Mouse (Mus musculus) midbrain, embryonic 14.5 days (tissue): Measurements from ENCODE around the gene Pbx3. TPM values are rescaled to one million over a fixed set of nuclear protein-coding genes. Genes with fewer than 3 reads are reported as not detected.

Experiments used
- ATAC-seq: fragments of 200-750 bp; cut with Nextera tagmentation; 2 replicates; pipeline ENCODE4 v1.8.0; 2017; ENCODE audit warnings: moderate number of reproducible peaks, moderate library complexity; ENCODE audit not compliant: low FRiP score, low TSS enrichment
- DNase-seq: peaks from one replicate; pipeline ENCODE4 v3.0.0-alpha.2; 2015
- H3K27ac ChIP-seq: fragments of 300-500 bp; sonication (generic); replicated peaks from 2 replicates; pipeline ENCODE4 v1.5.1; 2014; ENCODE audit warnings: mild to moderate bottlenecking, low read depth, low read length, moderate library complexity
- H3K27me3 ChIP-seq: fragments of 300-500 bp; sonication (generic); 2 replicates; pipeline ENCODE4 v1.6.1; 2014; ENCODE audit warnings: low read length, control low read depth, mixed read lengths; ENCODE audit not compliant: control insufficient read depth, insufficient read depth
- H3K36me3 ChIP-seq: fragments of 300-500 bp; sonication (generic); 2 replicates; pipeline ENCODE4 v1.6.1; 2014; ENCODE audit warnings: low read length, control low read depth; ENCODE audit not compliant: control insufficient read depth, insufficient read depth
- H3K4me1 ChIP-seq: fragments of 300-500 bp; sonication (generic); 2 replicates; pipeline ENCODE4 v1.6.1; 2014; ENCODE audit warnings: mild to moderate bottlenecking, antibody characterized with exemption, low read length, control low read depth; ENCODE audit not compliant: control insufficient read depth, insufficient read depth
- H3K4me2 ChIP-seq: fragments of 300-500 bp; sonication (generic); 2 replicates; pipeline ENCODE4 v1.6.1; 2014; ENCODE audit warnings: mild to moderate bottlenecking, low read length, moderate library complexity
- H3K4me3 ChIP-seq: fragments of 300-500 bp; sonication (generic); replicated peaks from 2 replicates; pipeline ENCODE4 v1.5.1; 2014; ENCODE audit warnings: low read depth, low read length
- H3K9ac ChIP-seq: fragments of 300-500 bp; sonication (generic); replicated peaks from 2 replicates; pipeline ENCODE4 v1.6.1; 2014; ENCODE audit warnings: mild to moderate bottlenecking, low read length, moderate library complexity
- H3K9me3 ChIP-seq: fragments of 300-500 bp; sonication (generic); 2 replicates; pipeline ENCODE4 v1.6.1; 2016; ENCODE audit warnings: low read length, control low read depth, mixed read lengths; ENCODE audit not compliant: control insufficient read depth
- WGBS: fragments of 180-500 bp; shearing (Covaris S2); extraction: QIAGEN DNeasy Blood & Tissue Kit; methylation state at CpG from one replicate; pipeline ENCODE4 v1.1.7; 2014; 5-methylcytosine and 5-hydroxymethylcytosine counted together
- polyA plus RNA-seq: library from polyadenylated mRNA; unstranded; fragments of >200 nt; fragmentation: Nextera tagmentation; extraction: Ambion mirVana; gene quantifications from 2 replicates; pipeline ENCODE4 v1.2.1, GENCODE M21; 2014

Gene Pbx3
- polyA plus RNA-seq, 1 experiment from 2014 or later, result 150 TPM

DNA sequence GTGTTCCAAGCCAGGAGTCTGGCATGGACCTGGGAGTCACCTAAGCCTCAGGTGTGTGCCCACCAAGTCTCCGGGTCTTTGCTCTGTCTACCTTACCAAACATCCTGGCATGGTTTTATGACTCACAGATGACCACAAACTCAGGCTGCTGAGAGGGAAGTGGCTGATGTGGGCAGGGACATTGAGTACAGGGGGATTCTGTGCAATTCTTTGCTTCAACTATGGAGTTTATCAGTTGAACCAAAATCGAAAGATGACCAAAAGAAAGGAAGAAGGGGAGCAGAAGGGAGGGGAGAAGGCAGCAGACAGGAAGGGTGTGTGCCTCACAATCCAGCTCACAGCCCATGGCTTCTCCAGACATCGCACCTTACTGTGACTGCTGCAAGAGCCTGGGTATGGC, 210.5 kb downstream of the Pbx3 start:
- no peak overlapping the region for H3K27ac ChIP-seq
- DNase-seq (no peak), ATAC-seq (no peak)
- no peaks in the 10 kb centered on the region for H3K4me1 ChIP-seq
- H3K4me2 ChIP-seq, result no peak overlapping the region
- H3K27me3 ChIP-seq, result no peaks in the 10 kb centered on the region
- 93% methylated on average over 3 of the region's 3 CpGs for WGBS
- no peaks in the 10 kb centered on the region for H3K9me3 ChIP-seq
- H3K4me3 ChIP-seq, result no peak overlapping the region
- H3K9ac ChIP-seq, result no peak overlapping the region
- no peaks in the 10 kb centered on the region for H3K36me3 ChIP-seq

DNA sequence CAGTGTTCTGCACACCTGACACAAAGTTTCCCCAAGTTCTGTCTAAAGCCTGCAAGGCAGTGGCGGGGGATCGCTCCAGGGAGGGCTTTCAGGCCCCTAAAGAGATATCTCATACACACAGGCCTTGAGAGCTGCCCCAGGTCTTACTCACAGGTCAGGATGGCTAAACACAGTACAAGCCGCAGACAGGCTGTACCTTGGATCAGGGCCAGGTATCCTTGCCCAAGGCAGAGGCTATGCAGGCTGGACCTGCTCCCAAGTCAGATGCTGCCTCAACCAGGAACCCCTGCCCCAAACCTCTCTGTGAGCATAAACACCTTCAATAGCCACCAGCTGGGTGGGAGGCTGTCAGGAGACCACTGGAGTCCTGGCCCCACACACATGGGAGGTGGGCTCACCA, 215.2 kb downstream of the Pbx3 start:
- H3K27ac ChIP-seq, result no peak overlapping the region
- no peaks in the 10 kb centered on the region for H3K9me3 ChIP-seq
- H3K36me3 ChIP-seq, result no peaks in the 10 kb centered on the region
- no peak overlapping the region for H3K9ac ChIP-seq
- DNase-seq (no peak), ATAC-seq (no peak)
- WGBS, result 92% methylated on average over 3 of the region's 3 CpGs
- H3K4me2 ChIP-seq, result no peak overlapping the region
- H3K4me1 ChIP-seq, result 0 out of 2 replicates have a peak, but pooled peaks cover 4% of the 10 kb centered on the region
- no peak overlapping the region for H3K4me3 ChIP-seq
- H3K27me3 ChIP-seq, result no peaks in the 10 kb centered on the region

DNA sequence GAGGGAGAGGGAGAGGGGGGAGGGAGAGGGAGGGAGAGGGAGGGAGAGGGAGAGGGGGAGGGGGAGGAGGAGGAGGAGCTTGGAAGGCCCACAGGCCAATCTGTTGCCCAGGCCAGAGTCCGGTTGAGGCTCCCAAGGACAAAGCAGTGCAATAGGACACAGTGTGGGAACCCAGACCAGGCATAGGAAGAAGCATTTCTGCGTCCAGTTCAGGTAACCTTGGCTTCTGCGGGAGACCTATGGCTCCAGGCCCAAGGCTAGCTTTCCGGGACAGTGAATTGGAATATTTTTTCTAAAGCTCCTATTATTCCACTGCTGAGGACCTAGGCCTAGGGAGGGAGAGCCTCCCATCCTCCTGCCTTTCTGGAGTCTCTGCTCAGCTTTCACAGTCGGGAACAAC, 218.1 kb downstream of the Pbx3 start:
- H3K4me2 ChIP-seq, result no peak overlapping the region
- 0 out of 2 replicates have a peak, but pooled peaks cover 4% of the 10 kb centered on the region for H3K4me1 ChIP-seq
- H3K36me3 ChIP-seq, result no peaks in the 10 kb centered on the region
- H3K27ac ChIP-seq, result no peak overlapping the region
- no peaks in the 10 kb centered on the region for H3K27me3 ChIP-seq
- H3K4me3 ChIP-seq, result no peak overlapping the region
- no peaks in the 10 kb centered on the region for H3K9me3 ChIP-seq
- no peak overlapping the region for H3K9ac ChIP-seq
- DNase-seq (no peak), ATAC-seq (no peak)
- WGBS, result 68% methylated on average over 5 of the region's 5 CpGs

DNA sequence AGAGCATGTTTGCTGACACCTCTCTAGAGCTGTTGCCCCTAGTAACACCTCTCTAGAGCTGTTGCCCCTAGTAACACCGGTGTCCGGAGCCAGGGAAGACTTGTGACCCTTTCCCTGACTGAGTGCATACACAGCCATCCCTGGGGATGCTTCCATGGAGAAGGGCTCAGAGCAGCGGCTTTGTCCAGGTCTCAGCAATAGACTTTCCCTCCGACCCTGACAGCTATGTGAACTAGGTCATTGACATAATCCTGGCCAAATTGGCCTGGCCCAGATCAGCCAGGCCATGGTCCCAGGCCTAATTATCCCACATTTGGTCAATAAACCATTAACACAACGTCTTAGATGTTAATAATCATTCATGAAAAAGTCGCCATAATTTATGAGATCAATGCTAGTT, 219.6 kb downstream of the Pbx3 start:
- H3K9me3 ChIP-seq, result no peaks in the 10 kb centered on the region
- no peak overlapping the region for H3K4me3 ChIP-seq
- no peaks in the 10 kb centered on the region for H3K36me3 ChIP-seq
- WGBS, result 67% methylated on average over 6 of the region's 6 CpGs
- no peaks in the 10 kb centered on the region for H3K27me3 ChIP-seq
- no peak overlapping the region for H3K4me2 ChIP-seq
- H3K4me1 ChIP-seq, result 0 out of 2 replicates have a peak, but pooled peaks cover 4% of the 10 kb centered on the region
- DNase-seq (no peak), ATAC-seq (no peak)
- no peak overlapping the region for H3K9ac ChIP-seq
- H3K27ac ChIP-seq, result no peak overlapping the region

DNA sequence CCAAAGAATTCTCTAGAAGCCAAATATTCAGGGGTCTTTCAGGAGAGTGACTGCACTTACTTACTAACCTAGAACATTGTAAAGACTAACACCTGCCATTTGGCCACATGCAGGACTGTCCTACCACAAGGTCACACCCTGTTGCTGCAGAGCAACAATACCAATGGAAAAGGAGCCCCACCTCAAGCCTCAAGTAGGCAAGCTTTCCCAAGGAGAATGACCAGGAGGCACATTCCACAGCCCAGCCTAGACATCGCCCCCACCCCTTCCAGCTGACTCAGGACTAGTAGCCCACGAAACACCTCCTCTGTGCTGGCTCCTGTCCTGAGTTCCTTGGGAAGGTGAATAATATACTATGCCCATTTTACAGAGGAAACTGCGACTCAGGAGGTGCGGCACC, 222.4 kb downstream of the Pbx3 start:
- Histone ChIP-seq H3K4me2 (no peak overlapping the region), H3K36me3 (no peaks in the 10 kb centered on the region), H3K27ac (no peak overlapping the region), H3K4me3 (no peak overlapping the region), H3K9me3 (no peaks in the 10 kb centered on the region), H3K4me1 (0 out of 2 replicates have a peak, but pooled peaks cover 10% of the 10 kb centered on the region), H3K27me3 (no peaks in the 10 kb centered on the region), H3K9ac (no peak overlapping the region)
- ATAC-seq (no peak), DNase-seq (no peak)
- 91% methylated on average over 4 of the region's 4 CpGs for WGBS

DNA sequence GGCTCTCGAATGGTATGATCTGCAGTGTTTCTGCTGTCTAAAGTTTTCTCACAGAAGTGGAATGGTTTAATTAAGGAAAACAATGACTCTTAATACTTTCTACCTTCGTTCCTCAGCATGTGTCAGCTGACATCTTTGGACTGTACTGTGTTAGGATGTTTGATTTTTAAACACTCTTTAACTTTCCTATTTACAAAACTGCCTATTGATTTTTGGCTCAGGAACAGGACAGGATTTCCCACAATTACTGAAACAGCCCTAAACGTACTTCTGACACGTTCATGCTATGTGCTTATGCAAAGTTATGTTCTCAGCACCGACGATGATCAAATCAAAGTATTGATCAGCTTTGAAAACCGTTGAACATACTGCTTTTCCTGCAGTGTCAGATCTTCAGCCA, 224.7 kb downstream of the Pbx3 start:
- DNase-seq (no peak), ATAC-seq (no peak)
- Histone ChIP-seq H3K27ac (no peak overlapping the region), H3K9ac (no peak overlapping the region), H3K36me3 (no peaks in the 10 kb centered on the region), H3K4me1 (0 out of 2 replicates have a peak, but pooled peaks cover 9% of the 10 kb centered on the region), H3K27me3 (no peaks in the 10 kb centered on the region), H3K9me3 (no peaks in the 10 kb centered on the region), H3K4me3 (no peak overlapping the region), H3K4me2 (no peak overlapping the region)
- WGBS, result 82% methylated on average over 7 of the region's 7 CpGs

DNA sequence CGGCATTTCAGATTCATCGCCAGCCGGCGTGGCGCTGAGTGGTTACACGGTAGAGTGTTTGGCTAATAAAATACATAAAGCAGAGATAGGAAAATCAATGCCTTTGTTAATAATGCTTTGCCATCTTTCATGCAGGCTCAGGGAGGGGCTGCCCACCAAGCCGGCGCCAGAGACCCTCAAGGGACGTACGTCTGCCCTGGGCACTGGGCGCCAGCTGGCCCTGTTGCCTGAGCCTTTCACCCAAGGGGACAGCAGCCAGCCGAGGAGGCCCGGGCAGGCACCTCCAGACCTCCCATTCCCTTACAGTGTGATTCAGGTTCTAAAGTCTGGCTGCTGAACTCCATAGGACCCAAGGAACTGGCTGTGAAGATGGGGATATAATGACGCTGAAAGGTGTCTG, 225.5 kb downstream of the Pbx3 start:
- H3K4me2 ChIP-seq, result no peak overlapping the region
- H3K27me3 ChIP-seq, result no peaks in the 10 kb centered on the region
- H3K4me3 ChIP-seq, result no peak overlapping the region
- no peak for DNase-seq
- no peak overlapping the region for H3K27ac ChIP-seq
- 0 out of 2 replicates have a peak, but pooled peaks cover 6% of the 10 kb centered on the region for H3K4me1 ChIP-seq
- WGBS, result 65% methylated on average over 14 of the region's 14 CpGs
- no peak for ATAC-seq
- no peak overlapping the region for H3K9ac ChIP-seq
- H3K9me3 ChIP-seq, result no peaks in the 10 kb centered on the region
- H3K36me3 ChIP-seq, result no peaks in the 10 kb centered on the region

DNA sequence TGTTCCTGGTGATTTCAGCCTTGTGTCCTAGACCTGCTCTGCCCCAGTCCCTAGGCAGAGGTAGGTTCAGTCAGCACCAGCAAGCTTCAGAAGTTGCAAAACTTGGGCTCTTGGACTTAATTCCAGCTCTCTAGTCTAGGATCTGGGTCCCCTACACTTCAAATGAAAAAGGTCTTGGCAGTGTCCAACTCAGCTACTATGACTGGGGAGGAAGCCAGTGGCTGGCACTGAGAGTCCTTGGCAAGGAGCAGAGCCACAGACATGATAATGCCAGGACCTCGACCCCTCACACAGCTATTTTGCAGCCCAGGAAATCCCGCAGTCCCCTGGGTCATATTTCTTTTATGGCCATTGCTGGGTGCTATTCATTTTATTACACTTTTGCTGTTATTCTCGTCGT, 225.9 kb downstream of the Pbx3 start:
- Histone ChIP-seq H3K9ac (no peak overlapping the region), H3K27ac (no peak overlapping the region), H3K4me3 (no peak overlapping the region), H3K9me3 (no peaks in the 10 kb centered on the region), H3K27me3 (no peaks in the 10 kb centered on the region), H3K4me2 (no peak overlapping the region), H3K4me1 (0 out of 2 replicates have a peak, but pooled peaks cover 6% of the 10 kb centered on the region), H3K36me3 (no peaks in the 10 kb centered on the region)
- ATAC-seq (no peak), DNase-seq (no peak)
- WGBS, result 78% methylated on average over 4 of the region's 4 CpGs

DNA sequence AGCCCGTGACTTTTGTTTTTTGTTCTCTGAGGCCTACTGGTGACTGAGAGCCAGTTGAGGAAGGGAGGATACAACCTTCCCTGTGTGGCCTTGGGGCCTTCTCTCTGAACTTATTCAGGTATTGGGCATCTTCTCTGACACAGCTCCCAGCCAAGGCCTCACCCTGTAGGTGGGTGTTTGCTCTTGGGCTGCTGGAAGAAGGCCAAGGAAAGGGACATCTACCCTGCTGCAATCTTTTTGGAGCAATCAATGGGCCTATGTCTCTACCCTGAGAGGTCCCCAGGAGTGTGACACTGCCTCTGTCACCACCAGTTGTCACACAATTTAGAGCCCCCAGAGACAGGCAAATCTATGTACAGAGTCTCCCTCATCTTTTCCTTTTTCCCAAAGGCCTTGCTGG, 226.5 kb downstream of the Pbx3 start:
- no peak for ATAC-seq
- DNase-seq, result no peak
- Histone ChIP-seq H3K4me3 (no peak overlapping the region), H3K27ac (no peak overlapping the region), H3K9ac (no peak overlapping the region), H3K4me2 (no peak overlapping the region), H3K36me3 (no peaks in the 10 kb centered on the region), H3K9me3 (no peaks in the 10 kb centered on the region), H3K4me1 (0 out of 2 replicates have a peak, but pooled peaks cover 6% of the 10 kb centered on the region), H3K27me3 (no peaks in the 10 kb centered on the region)
- WGBS, result 77% methylated on average over 1 of the region's 1 CpGs
